Mouse (Mus musculus) thymus, adult 2 months (tissue): ENCODE data around the gene Calcrl.

Experiments
- CTCF ChIP-seq: fragments of 200-500 bp; IDR thresholded peaks from 2 replicates; pipeline ENCODE4 v1.5.1; 2012; ENCODE audit warnings: mild to moderate bottlenecking, control low read depth, low read length, moderate library complexity, borderline replicate concordance; ENCODE audit not compliant: control insufficient read depth, poor library complexity, insufficient read depth; ENCODE audit errors: extremely low read depth
- POLR2A ChIP-seq: fragments of 200-500 bp; IDR thresholded peaks from 2 replicates; pipeline ENCODE4 v1.6.1; 2012; ENCODE audit warnings: mild to moderate bottlenecking, low read length, control low read depth, moderate library complexity; ENCODE audit not compliant: control insufficient read depth, poor library complexity, insufficient read depth; ENCODE audit errors: extremely low read depth

DNA sequence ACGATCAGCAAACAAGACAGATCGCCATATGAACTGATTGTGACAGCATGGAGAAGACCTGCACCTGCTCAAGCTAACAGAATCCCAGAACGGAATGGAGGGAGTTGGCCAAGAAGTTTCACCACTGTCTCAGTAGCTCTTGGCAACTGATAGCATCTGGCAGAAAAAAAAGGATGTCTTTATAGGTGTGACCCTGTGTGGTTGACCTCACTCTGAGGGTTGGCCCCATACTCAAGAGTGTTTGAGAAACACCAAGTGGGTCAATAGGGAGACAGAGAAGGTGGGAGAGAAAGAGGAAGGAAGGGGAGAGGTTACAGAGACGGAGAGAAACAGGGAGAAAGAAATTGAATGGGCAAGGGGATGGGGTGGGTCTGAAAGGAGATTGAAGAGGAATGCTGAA, 41.4 kb downstream of the Calcrl start:
- TF ChIP-seq CTCF (no peak), POLR2A (no peak)
